Mouse (Mus musculus) embryonic facial prominence, embryonic 14.5 days (tissue): Measurements from ENCODE around the gene Wdr95. TPM values are rescaled to one million over a fixed set of nuclear protein-coding genes. Genes with fewer than 3 reads are reported as not detected.
"Not testable (repeated sequence)": the region's sequence is repeated elsewhere in the genome, so short reads cannot be mapped to it uniquely, and the experiment has no call there.

Experiments
- ATAC-seq: fragments of 200-750 bp; cut with Nextera tagmentation; 2 replicates; pipeline ENCODE4 v1.8.0; 2017; ENCODE audit warnings: low read depth, moderate number of reproducible peaks, moderate TSS enrichment
- DNase-seq: peaks from one replicate; pipeline ENCODE4 v3.0.0-alpha.2; 2015; ENCODE audit warnings: low spot score
- H3K27ac ChIP-seq: fragments of 300-500 bp; sonication (generic); replicated peaks from 2 replicates; pipeline ENCODE4 v1.5.1; 2014; ENCODE audit warnings: low read depth, mild to moderate bottlenecking, low read length, moderate library complexity
- H3K27me3 ChIP-seq: fragments of 300-500 bp; sonication (generic); replicated peaks from 2 replicates; pipeline ENCODE4 v1.6.1; 2014; ENCODE audit warnings: low read length; ENCODE audit not compliant: control insufficient read depth, insufficient read depth
- H3K36me3 ChIP-seq: fragments of 300-500 bp; sonication (generic); 2 replicates; pipeline ENCODE4 v1.6.1; 2014; ENCODE audit warnings: low read length, mixed read lengths; ENCODE audit not compliant: control insufficient read depth, insufficient read depth
- H3K4me1 ChIP-seq: fragments of 300-500 bp; sonication (generic); 2 replicates; pipeline ENCODE4 v1.6.1; 2014; ENCODE audit warnings: antibody characterized with exemption, low read length; ENCODE audit not compliant: control insufficient read depth, insufficient read depth
- H3K4me2 ChIP-seq: fragments of 300-500 bp; sonication (generic); 2 replicates; pipeline ENCODE4 v1.6.1; 2014; ENCODE audit warnings: low read depth, mild to moderate bottlenecking, low read length, moderate library complexity, mixed read lengths
- H3K4me3 ChIP-seq: fragments of 300-500 bp; sonication (generic); 2 replicates; pipeline ENCODE4 v1.5.1; 2014; ENCODE audit warnings: low read depth, mild to moderate bottlenecking, low read length
- H3K9ac ChIP-seq: fragments of 300-500 bp; sonication (generic); 2 replicates; pipeline ENCODE4 v1.6.1; 2014; ENCODE audit warnings: low read depth, mild to moderate bottlenecking, low read length, moderate library complexity, mixed read lengths
- H3K9me3 ChIP-seq: fragments of 300-500 bp; sonication (generic); 2 replicates; pipeline ENCODE4 v1.6.1; 2016; ENCODE audit warnings: low read length; ENCODE audit not compliant: control insufficient read depth
- WGBS: fragments of 180-500 bp; shearing (Covaris S2); extraction: QIAGEN DNeasy Blood & Tissue Kit; methylation state at CpG from one replicate; pipeline ENCODE4 v1.1.7; 2014; 5-methylcytosine and 5-hydroxymethylcytosine counted together
- polyA plus RNA-seq: library from polyadenylated mRNA; unstranded; fragments of >200 nt; fragmentation: Nextera tagmentation; extraction: Ambion mirVana; gene quantifications from 2 replicates; pipeline ENCODE4 v1.2.1, GENCODE M21; 2014

Wdr95 gene
- polyA plus RNA-seq, 1 experiment from 2014 or later = 0.72 TPM

- DNase-seq = no peak
Measured at GRCm38 (mm10) chr5:149525055-149525785, 3.3 kb upstream of the Wdr95 start.

GRCm38 (mm10) chr5:149526467-149526951 is 2.0 kb upstream of the Wdr95 start:
- no peak overlapping the region for H3K9ac ChIP-seq
- H3K4me1 ChIP-seq = peaks cover 16% of the 10 kb centered on the region
- ATAC-seq = no peak
- H3K27ac ChIP-seq = 0 out of 2 replicates have a peak overlapping the region, but pooled peaks have one; percentile 21
- no peak overlapping the region for H3K4me3 ChIP-seq
- no peaks in the 10 kb centered on the region for H3K9me3 ChIP-seq
- no peaks in the 10 kb centered on the region for H3K27me3 ChIP-seq
- no peaks in the 10 kb centered on the region for H3K36me3 ChIP-seq
- 48% methylated on average over 10 of the region's 10 CpGs for WGBS
- no peak overlapping the region for H3K4me2 ChIP-seq
- DNase-seq = peak; percentile 72

More at GRCm38 (mm10) chr5:149525055-149525785, 3.3 kb upstream of the Wdr95 start:
- H3K9me3 ChIP-seq = no peaks in the 10 kb centered on the region
- 53% methylated on average over 6 of the region's 6 CpGs for WGBS
- no peaks in the 10 kb centered on the region for H3K27me3 ChIP-seq
- no peak for ATAC-seq
- H3K4me1 ChIP-seq = peaks cover 16% of the 10 kb centered on the region
- H3K4me2 ChIP-seq = peak overlapping the region; percentile 39
- H3K9ac ChIP-seq = no peak overlapping the region
- H3K4me3 ChIP-seq = no peak overlapping the region
- no peak overlapping the region for H3K27ac ChIP-seq
- no peaks in the 10 kb centered on the region for H3K36me3 ChIP-seq

DNA sequence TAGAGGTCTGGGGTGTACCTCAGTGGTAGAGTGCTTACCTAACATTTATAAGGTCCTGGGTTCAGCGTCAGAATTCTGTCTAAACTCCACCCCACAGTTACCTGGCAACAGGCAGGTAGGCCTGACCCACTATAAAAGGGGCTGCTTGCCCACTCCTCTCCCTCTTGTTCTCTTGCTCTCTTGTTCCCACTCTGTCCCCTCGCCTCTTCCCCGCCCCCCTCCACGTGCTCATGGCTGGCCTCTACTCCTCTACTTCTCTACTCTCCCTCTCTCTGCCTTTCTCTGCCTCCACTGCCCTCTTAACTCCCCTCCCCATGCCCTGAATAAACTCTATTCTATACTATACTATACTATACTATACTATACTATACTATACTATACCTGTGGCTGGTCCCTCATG is 1.2 kb upstream of the Wdr95 start:
- H3K9me3 ChIP-seq, ATAC-seq, H3K36me3 ChIP-seq, H3K27me3 ChIP-seq, H3K27ac ChIP-seq, H3K9ac ChIP-seq, H3K4me2 ChIP-seq, DNase-seq, H3K4me3 ChIP-seq: not testable (repeated sequence)
- peaks cover 16% of the 10 kb centered on the region for H3K4me1 ChIP-seq
- WGBS = 85% methylated on average over 4 of the region's 4 CpGs

DNA sequence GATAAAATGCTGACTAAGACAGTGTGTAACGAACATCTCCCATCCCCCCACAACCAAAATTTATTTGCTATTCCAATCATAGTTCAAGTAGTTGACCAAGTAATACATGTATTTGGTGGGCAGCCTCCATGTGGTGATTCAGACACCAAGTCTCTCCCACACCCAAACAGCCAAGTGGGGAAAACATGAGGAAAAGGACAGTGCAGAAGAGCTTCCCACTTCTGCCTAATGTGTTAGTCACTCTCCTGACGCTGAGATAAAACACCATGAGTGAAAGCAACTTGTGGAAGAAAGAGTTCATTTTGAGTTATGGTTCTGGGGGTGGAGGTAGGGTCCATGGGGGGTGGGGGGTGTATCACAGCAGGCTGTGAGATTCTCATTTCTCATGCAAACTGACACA is 5.4 kb downstream of the Wdr95 start:
- H3K9ac ChIP-seq = no peak overlapping the region
- H3K27me3 ChIP-seq = no peaks in the 10 kb centered on the region
- DNase-seq (no peak), ATAC-seq (no peak)
- H3K4me1 ChIP-seq = peaks cover 10% of the 10 kb centered on the region; the same call in 1 of the 2 replicates
- no peak overlapping the region for H3K4me3 ChIP-seq
- WGBS = 94% methylated on average over 2 of the region's 2 CpGs
- H3K4me2 ChIP-seq = no peak overlapping the region
- H3K27ac ChIP-seq = no peak overlapping the region
- H3K9me3 ChIP-seq = no peaks in the 10 kb centered on the region
- H3K36me3 ChIP-seq = no peaks in the 10 kb centered on the region

DNA sequence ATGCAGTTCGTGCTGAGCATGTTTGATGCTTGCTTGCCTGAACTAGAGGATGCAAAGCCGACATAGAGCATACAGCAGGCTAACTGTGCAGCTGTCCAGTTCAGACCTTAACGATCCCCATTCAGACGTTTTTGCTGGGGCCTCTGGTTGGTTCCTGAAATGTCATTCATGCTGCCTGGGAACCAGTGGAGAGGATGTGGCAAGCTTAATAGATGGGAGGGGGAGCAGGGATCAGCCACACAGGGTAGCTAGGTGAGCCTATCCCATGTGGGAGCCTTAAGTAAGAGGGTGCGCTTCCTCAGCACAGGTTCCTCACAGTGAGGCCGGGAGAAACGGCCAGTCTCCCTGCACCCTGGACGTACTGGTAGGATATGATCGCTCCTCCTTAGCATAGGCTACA is 7.5 kb downstream of the Wdr95 start:
- Histone ChIP-seq H3K4me2 (no peak overlapping the region), H3K4me3 (no peak overlapping the region), H3K9ac (no peak overlapping the region), H3K27ac (no peak overlapping the region), H3K36me3 (no peaks in the 10 kb centered on the region), H3K9me3 (no peaks in the 10 kb centered on the region), H3K4me1 (peaks cover 9% of the 10 kb centered on the region; the same call in 1 of the 2 replicates), H3K27me3 (no peaks in the 10 kb centered on the region)
- no peak for DNase-seq
- no peak for ATAC-seq
- 68% methylated on average over 9 of the region's 9 CpGs for WGBS

DNA sequence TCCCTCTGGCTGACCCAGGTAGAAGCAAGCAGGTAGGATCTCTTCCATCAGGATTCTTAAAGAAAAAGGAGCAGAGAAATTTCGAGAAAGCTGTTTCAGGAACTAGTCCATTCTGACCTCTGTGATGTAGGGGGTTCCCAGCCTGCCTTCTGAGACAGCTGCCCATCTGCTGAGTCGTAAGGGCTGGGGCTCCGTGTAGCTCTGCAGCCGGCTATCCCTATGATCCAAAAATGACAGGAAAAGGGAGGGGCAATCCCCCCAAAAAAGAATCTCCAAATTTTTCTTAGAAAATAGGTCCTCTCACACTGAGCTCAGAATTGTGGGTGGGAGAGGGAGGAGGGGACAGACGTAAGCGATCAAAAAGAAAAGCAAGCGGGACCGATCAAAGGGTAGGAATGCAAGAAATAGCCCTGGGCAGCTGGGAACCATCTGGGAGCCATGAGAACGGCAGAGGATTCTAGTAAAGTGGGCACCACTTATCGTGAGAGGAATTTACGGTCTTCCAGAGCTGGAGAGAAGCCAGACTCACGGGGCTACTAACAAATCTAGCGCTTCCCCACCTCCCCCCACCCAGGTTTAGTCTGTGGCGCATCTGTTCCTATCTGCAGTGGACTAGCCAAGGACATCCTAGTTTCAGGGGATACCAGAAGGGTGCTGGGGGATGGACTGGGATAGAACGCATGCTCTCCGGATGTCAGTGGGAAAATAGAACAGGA is 9.5 kb downstream of the Wdr95 start:
- Histone ChIP-seq H3K9ac (peak overlapping the region; percentile 10; the same call in 1 of the 2 replicates), H3K4me3 (peak overlapping the region; percentile 16; the same call in 1 of the 2 replicates), H3K36me3 (no peaks in the 10 kb centered on the region), H3K4me1 (peaks cover 9% of the 10 kb centered on the region; the same call in 1 of the 2 replicates), H3K27me3 (no peaks in the 10 kb centered on the region), H3K4me2 (peak overlapping the region; percentile 49), H3K9me3 (no peaks in the 10 kb centered on the region), H3K27ac (no peak overlapping the region)
- DNase-seq (peak; percentile 79), ATAC-seq (peak; percentile 81; the same call in 1 of the 2 replicates)
- 13% methylated on average over 16 of the region's 16 CpGs for WGBS

DNA sequence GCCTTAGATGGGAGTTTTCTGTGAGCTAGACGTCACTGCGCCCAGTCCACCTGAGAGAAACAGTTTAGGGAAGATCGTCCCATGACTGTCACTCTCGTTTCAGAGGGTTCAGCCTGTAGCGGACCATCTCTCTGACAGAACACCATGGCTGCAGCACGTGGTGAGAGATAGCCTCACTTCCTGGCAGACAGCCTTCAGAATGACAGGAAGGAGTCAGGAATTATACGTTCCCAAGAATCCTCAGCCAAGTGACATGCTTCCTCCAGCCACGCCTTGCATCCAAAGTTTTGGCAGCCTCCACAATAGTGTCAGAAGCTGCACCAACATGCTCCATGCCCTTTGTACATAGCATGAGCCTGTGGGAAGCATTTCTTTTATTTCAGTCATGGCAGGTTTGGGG is 10.1 kb downstream of the Wdr95 start:
- Histone ChIP-seq H3K4me1 (peaks cover 9% of the 10 kb centered on the region; the same call in 1 of the 2 replicates), H3K4me2 (peak overlapping the region; percentile 49), H3K27ac (no peak overlapping the region), H3K36me3 (no peaks in the 10 kb centered on the region), H3K9me3 (no peaks in the 10 kb centered on the region), H3K27me3 (no peaks in the 10 kb centered on the region), H3K9ac (no peak overlapping the region), H3K4me3 (peak overlapping the region; percentile 16; the same call in 1 of the 2 replicates)
- peak; percentile 55 for DNase-seq
- WGBS = 47% methylated on average over 8 of the region's 8 CpGs
- ATAC-seq = no peak

DNA sequence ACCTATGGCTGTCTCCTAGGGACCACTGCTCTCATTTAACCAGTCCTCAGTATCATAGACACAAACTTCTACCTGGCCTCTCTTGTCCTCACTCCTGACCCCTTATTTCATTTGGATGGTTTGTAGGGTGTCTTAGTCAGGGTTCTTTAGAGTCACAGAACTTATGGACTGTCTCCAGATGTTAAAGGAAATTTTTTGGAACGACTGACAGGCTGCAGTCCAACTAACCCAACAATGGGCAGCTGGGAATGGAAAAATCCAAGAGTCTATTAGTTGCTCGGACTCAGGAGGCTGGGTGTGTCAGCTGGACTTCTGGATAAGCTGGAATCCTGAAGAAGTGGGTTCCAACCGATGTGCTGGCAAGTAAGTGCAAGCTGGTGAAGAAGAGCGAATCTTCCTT is 10.6 kb downstream of the Wdr95 start:
- H3K27ac ChIP-seq = no peak overlapping the region
- WGBS = 65% methylated on average over 4 of the region's 4 CpGs
- H3K9me3 ChIP-seq = no peaks in the 10 kb centered on the region
- DNase-seq (no peak), ATAC-seq (no peak)
- no peaks in the 10 kb centered on the region for H3K36me3 ChIP-seq
- peaks cover 9% of the 10 kb centered on the region; the same call in 1 of the 2 replicates for H3K4me1 ChIP-seq
- no peak overlapping the region for H3K4me3 ChIP-seq
- no peak overlapping the region for H3K4me2 ChIP-seq
- no peak overlapping the region for H3K9ac ChIP-seq
- no peaks in the 10 kb centered on the region for H3K27me3 ChIP-seq
